Mouse (Mus musculus) adrenal gland, postnatal 36 days (tissue): ENCODE results near the gene Ankrd60. TPM values are rescaled to one million over a fixed set of nuclear protein-coding genes. Genes with fewer than 3 reads are reported as not detected.

Source experiments
- DNase-seq, 2 experiments: peaks; one replicate each; pipeline ENCODE4 v3.0.0; 2021; ENCODE audit warnings: mixed read lengths in 1 of 2
- long read RNA-seq, 2 experiments: library from polyadenylated mRNA; stranded (forward); transcript quantifications; one replicate each; pipeline ENCODE4 v2.0.0; 2021; ENCODE audit warnings: borderline sequencing depth in 2 of 2
- total RNA-seq, 2 experiments: library from RNA; stranded (reverse); gene quantifications; 2 replicates each; pipeline ENCODE4 v1.2.3; 2021

The Ankrd60 gene
- total RNA-seq: not detected
- long read RNA-seq, experiment 1: 0 reads
- long read RNA-seq, experiment 2: 0 reads

- DNase-seq: peak; percentile 23 to 25
These were observed at the start of gene Ankrd60 for GRCm38 (mm10) chr2:173577669-173578557. Ankrd60 (minus strand) TSS chr2:173578365.

DNA sequence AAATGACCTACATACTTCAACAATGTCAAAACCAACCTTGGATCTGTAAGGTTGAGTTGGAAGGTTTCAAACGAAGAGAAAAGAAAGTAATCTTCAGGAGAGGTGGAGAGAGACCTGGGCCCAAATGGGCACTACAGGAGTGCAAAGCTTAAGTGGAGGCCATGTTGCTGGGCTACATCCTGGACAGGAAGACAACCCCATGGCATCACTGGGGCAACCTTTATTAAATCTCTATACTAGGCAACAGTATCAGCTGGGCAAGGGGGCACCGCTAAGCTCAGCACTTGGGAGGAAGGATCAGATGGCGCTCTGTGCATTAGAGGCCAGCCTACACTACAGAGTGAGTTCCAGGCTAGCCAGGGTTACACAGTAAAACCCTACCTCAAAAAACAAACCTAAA lies 47.6 kb upstream of the Ankrd60 start:
- DNase-seq: no peak

GRCm38 (mm10) chr2:173624667-173625066 lies 46.5 kb upstream of the Ankrd60 start:
- DNase-seq: no peak

GRCm38 (mm10) chr2:173622173-173622601 lies 44.0 kb upstream of the Ankrd60 start:
- peak in 1 of 2 experiments; percentile 18 for DNase-seq

GRCm38 (mm10) chr2:173620645-173621044 lies 42.5 kb upstream of the Ankrd60 start:
- DNase-seq: no peak

DNA sequence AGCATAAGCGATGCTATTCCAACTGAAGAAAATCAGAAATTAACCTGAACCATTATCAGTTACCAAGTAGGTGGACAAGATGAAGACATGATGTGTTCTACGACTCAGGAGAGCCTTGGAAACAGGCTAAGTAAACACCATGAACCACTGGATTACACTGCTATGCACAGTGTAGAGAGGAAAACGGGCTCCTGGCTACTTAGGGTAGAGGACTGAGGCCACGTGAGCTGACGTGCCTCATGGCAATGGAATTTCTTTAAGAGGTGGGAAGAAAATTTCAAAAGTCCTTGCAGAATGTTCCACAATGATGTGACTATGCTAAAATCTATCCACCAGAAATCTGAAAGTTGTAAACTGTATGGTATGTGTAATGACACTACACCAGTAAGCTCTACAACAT lies 41.0 kb upstream of the Ankrd60 start:
- DNase-seq: no peak

DNA sequence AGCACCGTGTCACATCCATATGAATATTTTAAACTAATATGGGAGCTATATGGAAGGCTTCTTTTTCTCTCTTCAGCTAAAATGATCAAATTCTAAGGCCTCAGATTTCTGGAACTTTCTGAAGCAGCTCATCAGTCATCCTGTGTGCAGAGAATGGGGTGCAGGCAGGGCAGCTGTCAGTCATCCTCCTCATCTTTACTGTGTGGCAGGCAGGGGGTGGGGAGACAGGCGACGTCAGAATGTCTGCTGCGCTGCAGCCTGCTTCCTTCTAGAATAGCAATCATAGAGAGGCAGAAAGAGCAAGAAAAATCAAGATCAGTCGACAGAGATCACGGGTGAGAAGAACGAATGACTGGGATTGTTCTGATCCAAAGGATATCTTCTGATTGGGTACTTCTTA lies 38.0 kb upstream of the Ankrd60 start:
- DNase-seq: no peak

DNA sequence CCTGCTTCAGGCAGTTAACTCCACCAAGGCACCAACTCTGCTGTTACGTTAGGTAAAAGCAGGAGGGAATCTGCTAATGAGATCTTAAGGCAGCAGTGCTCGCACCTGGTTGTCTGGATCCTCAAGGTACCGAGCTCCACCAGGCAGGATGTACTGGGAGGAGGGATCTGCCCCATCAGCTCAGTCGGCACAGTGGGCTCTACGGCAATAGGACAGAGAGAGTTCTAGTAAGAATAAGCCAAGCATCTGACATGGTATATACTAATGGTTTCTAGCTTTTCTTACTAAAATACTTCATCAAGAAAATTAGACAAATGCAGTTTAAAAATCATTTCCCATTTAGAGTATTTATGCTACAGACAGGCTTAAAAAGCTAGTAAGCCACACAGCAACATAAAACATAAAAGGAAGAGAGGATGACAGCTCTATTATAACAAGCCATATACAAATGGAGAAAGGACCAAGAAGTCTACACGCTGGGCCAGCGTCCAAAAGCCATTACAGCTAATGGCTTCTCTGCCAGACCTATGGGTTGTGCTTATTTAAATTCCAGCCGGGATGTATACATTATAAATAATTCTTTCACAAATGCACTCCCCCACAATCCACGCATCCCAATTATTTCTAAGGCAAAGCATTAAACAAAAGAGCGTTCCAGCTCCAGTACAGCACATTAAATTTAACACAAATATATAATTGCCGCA lies 37.4 kb upstream of the Ankrd60 start:
- DNase-seq: no peak

- peak; percentile 63 to 65 for DNase-seq
These were observed 30.1 kb upstream of the Ankrd60 start for GRCm38 (mm10) chr2:173608020-173608958.

DNA sequence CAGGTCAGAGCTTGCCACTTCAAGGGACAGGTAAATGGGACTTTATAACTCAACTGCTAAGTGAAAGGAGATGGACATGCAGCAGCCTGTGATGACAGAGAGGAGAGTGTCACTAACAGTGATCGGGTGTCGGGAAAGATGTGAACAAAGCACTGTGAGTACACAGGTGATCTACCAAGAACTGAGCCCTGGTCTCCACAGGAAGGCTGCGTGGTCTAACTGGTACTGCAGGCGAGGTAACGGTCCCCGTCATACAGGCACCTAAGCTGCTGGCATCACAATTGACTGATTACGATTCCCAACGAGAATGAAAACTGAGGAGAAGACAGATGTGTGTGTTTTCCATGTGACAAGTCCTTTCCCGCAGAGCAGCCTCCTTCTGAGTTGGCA lies 28.2 kb upstream of the Ankrd60 start:
- no peak for DNase-seq

DNA sequence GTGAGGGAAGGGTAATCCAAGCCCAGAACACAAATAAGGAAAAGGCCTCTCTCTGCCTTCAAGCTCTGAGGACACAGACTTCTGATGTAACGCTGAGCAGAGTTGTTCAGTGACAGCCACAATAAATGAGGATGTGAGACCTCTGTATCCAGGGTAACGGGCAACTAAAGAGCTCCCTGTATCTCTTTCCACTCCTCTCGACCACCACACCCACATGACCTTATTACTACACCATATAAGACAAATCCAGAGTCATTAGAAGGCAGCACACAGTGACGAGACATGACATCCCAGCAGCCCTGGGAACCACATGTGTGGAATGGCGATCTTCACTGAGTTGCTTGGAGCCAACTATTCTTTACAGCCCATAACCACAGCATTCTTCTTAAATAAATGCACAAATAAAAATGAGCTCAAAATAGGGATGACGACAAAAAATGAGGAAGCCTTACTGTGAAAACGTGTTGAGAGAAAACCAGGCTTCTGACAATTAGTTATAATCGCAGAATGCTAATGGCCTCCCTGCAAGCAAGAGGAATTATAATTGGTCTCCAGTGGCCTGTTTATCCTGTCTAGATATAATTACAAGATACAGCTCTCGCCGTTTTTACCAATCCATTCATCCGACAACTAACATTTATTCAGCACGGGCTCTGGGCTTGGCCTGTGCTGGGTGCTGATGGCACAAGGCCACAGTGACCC lies 27.7 kb upstream of the Ankrd60 start:
- DNase-seq: no peak

DNA sequence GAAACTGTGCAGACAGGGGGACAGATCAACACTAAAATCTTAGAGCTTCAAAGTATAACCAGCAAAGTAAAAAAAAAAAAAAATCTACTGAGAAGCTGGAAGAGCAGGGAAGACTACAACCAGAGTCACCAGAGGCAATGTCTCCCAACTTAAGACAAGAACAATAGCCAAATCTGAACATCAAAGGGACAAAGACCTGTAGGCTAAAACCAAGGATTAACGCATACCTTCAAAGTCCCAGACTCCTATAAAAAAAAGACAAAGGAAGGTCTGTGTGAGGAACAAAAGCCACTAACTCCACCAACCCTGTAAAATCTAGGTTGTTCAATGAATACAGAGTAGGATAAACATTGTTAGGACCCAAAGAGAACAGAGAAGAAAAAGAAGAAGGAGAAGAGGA lies 23.7 kb upstream of the Ankrd60 start:
- no peak for DNase-seq

GRCm38 (mm10) chr2:173595374-173595781 lies 17.2 kb upstream of the Ankrd60 start:
- DNase-seq: peak in 1 of 2 experiments; percentile 28

- peak in 1 of 2 experiments; percentile 24 for DNase-seq
These were observed 16.3 kb upstream of the Ankrd60 start for GRCm38 (mm10) chr2:173594313-173595063.

DNA sequence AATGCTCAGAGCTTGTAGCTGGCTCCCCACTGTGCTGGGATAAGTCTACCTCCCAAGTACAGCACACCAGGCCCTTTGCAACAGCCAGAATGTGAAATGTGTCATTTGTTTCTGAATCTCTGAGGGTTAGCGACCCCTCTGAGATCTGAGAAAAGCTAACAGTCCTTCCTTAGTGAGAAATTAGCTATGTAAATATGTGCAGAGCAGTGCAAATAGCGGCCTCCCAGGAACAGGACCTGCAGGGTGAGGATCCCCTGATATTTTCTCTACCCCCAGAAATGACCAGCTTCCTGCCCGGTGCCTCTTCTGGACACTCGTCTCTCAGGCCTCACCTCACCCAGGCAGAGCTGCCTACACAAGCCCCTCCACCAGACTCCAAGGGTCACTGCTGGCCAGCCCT lies 15.7 kb upstream of the Ankrd60 start:
- no peak for DNase-seq

- DNase-seq: no peak
These were observed 14.6 kb upstream of the Ankrd60 start for GRCm38 (mm10) chr2:173592781-173593180.

DNA sequence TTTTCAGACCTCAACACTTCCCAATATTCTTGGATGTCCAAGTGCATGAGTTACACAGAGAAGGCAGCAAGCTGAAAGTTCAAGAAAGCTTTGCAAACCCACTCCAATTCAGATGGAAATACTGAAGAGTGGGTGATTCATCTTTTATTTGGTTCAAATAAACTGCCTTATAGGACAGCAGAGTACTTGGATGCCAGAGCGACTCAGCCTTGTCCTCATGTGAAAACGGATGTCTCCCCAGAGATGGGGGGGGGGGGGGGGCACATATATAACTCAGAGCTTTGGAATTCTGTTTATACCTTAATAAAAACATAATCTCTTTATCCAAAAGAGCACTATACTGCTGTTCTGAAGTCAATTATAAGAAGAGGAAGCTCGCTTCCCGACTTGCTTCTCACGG lies 9.2 kb upstream of the Ankrd60 start:
- no peak for DNase-seq

- DNase-seq: peak; percentile 86 to 90
These were observed 8.2 kb upstream of the Ankrd60 start for GRCm38 (mm10) chr2:173586118-173586968.

GRCm38 (mm10) chr2:173585387-173586117 lies 7.4 kb upstream of the Ankrd60 start:
- DNase-seq: peak; percentile 27 to 39
